Mouse (Mus musculus): ENCODE data around the gene Cemip2.

- TF ChIP-seq GATA1 (IDR thresholded peaks at IDR 0.05; ENCODE audit: borderline replicate concordance, low read length) (no peak), FLI1 (IDR thresholded peaks at IDR 0.05; ENCODE audit: low read length) (no peak)
Measured at GRCm38 (mm10) chr19:21788999-21789398, 10.9 kb downstream of the Cemip2 start.
